Mouse (Mus musculus) embryonic fibroblast, embryonic 13.5 days (primary cell): ENCODE results near the gene Ceacam11. TPM values are rescaled to one million over a fixed set of nuclear protein-coding genes. Genes with fewer than 3 reads are reported as not detected.
"Not testable (repeated sequence)": the region's sequence is repeated elsewhere in the genome, so short reads cannot be mapped to it uniquely, and the experiment has no call there.

Experiments
- H3K27ac ChIP-seq: 2 replicates; pipeline ENCODE4 v1.5.1; 2012; ENCODE audit warnings: low read length, control low read depth, inconsistent platforms; ENCODE audit not compliant: insufficient read depth
- H3K4me1 ChIP-seq: 2 replicates; pipeline ENCODE4 v1.6.1; 2011; ENCODE audit warnings: low read length; ENCODE audit not compliant: control insufficient read depth, insufficient read depth
- H3K4me3 ChIP-seq: 2 replicates; pipeline ENCODE4 v1.5.1; 2011; ENCODE audit warnings: mild to moderate bottlenecking, control low read depth, low read length; ENCODE audit not compliant: insufficient read depth
- CTCF ChIP-seq: IDR thresholded peaks from 2 replicates; pipeline ENCODE4 v1.5.1; 2011; ENCODE audit warnings: mild to moderate bottlenecking, control low read depth, low read length, moderate library complexity, borderline replicate concordance; ENCODE audit not compliant: insufficient read depth
- POLR2A ChIP-seq: IDR thresholded peaks from 2 replicates; pipeline ENCODE4 v1.6.1; 2011; ENCODE audit warnings: low read depth, mild to moderate bottlenecking, control low read depth, low read length, moderate library complexity
- polyA plus RNA-seq: library from polyadenylated mRNA; stranded (reverse); fragments of >200 nt; gene quantifications from 2 replicates; pipeline ENCODE4 v1.2.4, GENCODE M21; 2011; ENCODE audit warnings: low read depth; ENCODE audit not compliant: missing spikeins, insufficient read length

The Ceacam11 gene
- not detected in 2 replicates for polyA plus RNA-seq

DNA sequence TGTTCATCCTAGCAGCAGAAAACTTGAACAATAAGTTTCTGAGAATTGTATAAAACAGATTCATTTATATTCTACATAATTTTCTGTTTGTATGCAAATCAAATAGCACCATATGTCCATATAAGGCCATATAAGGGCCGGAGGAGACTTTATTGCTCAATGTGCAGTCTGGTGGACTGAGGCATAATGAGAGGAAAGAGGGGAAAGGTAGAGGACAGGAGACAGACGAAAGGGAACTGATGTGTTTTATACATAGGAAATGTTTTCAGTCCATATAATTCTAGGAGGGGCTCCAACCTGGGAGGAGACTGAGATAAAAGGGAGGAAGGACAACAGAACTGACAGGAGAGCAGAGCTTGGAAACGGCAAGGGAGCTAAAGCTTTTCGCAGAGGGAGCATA, at the start of gene Ceacam11:
Gene Ceacam11, plus strand, starts transcription at position 301 of the 400 bp plus-strand sequence.
- Histone ChIP-seq H3K4me3 (no peak within 1 kb of the TSS), H3K27ac (no peak within 1 kb of the TSS), H3K4me1 (no peaks in the 10 kb centered on the region)
- no peak for TF ChIP-seq POLR2A
- no peak for TF ChIP-seq CTCF

DNA sequence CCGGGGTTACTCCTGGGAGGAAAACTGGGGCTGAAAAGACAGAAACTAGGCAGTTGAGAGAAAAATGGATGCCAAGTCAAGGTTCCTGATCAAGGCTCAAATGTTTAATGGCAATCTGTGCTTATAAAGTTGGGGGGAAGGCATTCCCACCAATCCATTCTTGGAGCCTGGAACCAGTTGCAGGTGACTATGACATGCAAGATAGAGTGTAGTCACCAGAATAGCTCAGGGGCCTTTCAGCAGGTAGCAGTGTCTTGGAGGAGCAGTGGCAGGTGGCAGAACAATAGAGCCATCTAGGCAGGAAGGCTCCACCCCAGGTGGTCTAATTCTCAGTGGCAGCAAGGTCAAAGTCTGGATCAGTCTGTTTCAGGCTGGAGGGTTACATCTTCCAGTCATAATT, 29.2 kb downstream of the Ceacam11 start:
- not testable (repeated sequence) for H3K27ac ChIP-seq, H3K4me1 ChIP-seq, H3K4me3 ChIP-seq

DNA sequence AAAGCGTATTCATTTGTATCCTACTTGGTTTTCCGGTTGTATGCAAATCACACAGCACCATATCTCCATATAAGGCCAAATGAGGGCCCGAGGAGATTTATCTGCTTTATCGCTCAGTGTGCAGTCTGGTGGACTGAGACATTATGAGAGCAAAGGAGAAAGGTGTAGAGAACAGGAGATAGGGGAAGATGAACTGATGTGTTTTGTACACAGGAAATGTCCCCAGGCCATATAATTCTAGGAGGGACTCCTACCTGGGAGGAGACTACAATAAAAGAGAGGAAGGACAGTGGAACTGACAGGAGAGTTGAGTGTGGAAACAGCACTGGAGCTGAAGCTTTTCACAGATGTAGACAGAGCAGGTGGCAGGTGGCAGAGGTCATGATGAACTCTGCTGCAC, 37.7 kb downstream of the Ceacam11 start, which contains the start of gene Ceacam13:
Gene Ceacam13, plus strand, starts transcription at position 301 of the 400 bp plus-strand sequence.
- Histone ChIP-seq H3K4me3 (no peak within 1 kb of the TSS), H3K4me1 (no peaks in the 10 kb centered on the region), H3K27ac (no peak within 1 kb of the TSS)
- TF ChIP-seq CTCF: no peak
- TF ChIP-seq POLR2A: no peak

Other genes starting within 250 kb of the Ceacam11 start
- gene Ceacam14, start 159.5 kb upstream of the Ceacam11 start, polyA plus RNA-seq: not detected in 2 replicates
- not detected in 2 replicates for gene Gm5155, start 100.4 kb upstream of the Ceacam11 start, polyA plus RNA-seq
- gene Ceacam13, start 37.8 kb downstream of the Ceacam11 start, polyA plus RNA-seq: not detected in 2 replicates
- gene Ceacam12, start 93.8 kb downstream of the Ceacam11 start, polyA plus RNA-seq: not detected in 2 replicates
- not detected in 2 replicates for gene Igfl3, start 204.4 kb downstream of the Ceacam11 start, polyA plus RNA-seq